Mouse (Mus musculus) forebrain, embryonic 10.5 days (tissue): ENCODE results near the gene Pcdh15. TPM values are rescaled to one million over a fixed set of nuclear protein-coding genes. Genes with fewer than 3 reads are reported as not detected.

ENCODE experiments used
- DNase-seq: peaks from one replicate; pipeline ENCODE4 v3.0.0-alpha.2; 2017; ENCODE audit warnings: low spot score; ENCODE audit errors: extremely low spot score
- H3K27ac ChIP-seq: fragments of 300-500 bp; sonication (generic); 2 replicates; pipeline ENCODE4 v1.5.1; 2016; ENCODE audit warnings: mild to moderate bottlenecking
- H3K27me3 ChIP-seq: fragments of 300-500 bp; sonication (generic); 2 replicates; pipeline ENCODE4 v1.6.1; 2016; ENCODE audit warnings: mild to moderate bottlenecking; ENCODE audit not compliant: poor library complexity, severe bottlenecking
- H3K36me3 ChIP-seq: fragments of 300-500 bp; sonication (generic); replicated peaks from 2 replicates; pipeline ENCODE4 v1.6.1; 2016; ENCODE audit warnings: mild to moderate bottlenecking, moderate library complexity
- H3K4me1 ChIP-seq: fragments of 300-500 bp; sonication (generic); 2 replicates; pipeline ENCODE4 v1.6.1; 2016
- H3K4me3 ChIP-seq: fragments of 300-500 bp; sonication (generic); 2 replicates; pipeline ENCODE4 v1.5.1; 2016; ENCODE audit warnings: mild to moderate bottlenecking, moderate library complexity
- H3K9me3 ChIP-seq: fragments of 300-500 bp; sonication (generic); 2 replicates; pipeline ENCODE4 v1.6.1; 2016; ENCODE audit warnings: mild to moderate bottlenecking, moderate library complexity
- WGBS: fragments of 180-500 bp; shearing (Covaris S2); methylation state at CpG from one replicate; pipeline ENCODE4 v1.1.7; 2016; 5-methylcytosine and 5-hydroxymethylcytosine counted together
- polyA plus RNA-seq: library from polyadenylated mRNA; unstranded; fragments of >200 nt; fragmentation: Nextera tagmentation; extraction: Ambion mirVana; gene quantifications from 2 replicates; pipeline ENCODE4 v1.2.1, GENCODE M21; 2016

The Pcdh15 gene
- polyA plus RNA-seq, 1 experiment from 2014 or later = 0.24 TPM

DNA sequence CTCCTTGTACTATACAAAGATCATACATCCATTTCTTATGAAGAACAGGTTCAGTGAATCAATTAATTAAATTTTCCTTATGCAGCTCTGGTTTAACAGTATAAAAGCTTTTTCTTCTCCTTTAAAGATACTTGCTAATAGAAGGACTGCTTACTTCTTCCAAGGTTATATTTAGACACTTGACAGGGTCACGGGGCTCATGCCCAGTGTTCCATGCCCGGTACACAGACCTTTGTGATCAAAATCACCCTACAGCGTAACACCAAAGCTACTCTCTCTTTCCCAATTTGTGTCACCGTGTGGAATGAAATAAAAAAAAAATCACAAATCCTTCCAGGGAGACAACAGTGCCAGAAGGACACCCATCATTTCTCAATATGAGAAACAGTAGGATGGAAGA is 48.8 kb downstream of the Pcdh15 start:
- no peak overlapping the region for H3K4me3 ChIP-seq
- no peak for DNase-seq
- 78% methylated on average over 4 of the region's 4 CpGs for WGBS

GRCm38 (mm10) chr10:73154544-73154943 is 55.4 kb downstream of the Pcdh15 start:
- no peak for DNase-seq
- WGBS = 86% methylated on average over 5 of the region's 5 CpGs
- H3K4me1 ChIP-seq = no peaks in the 10 kb centered on the region
- H3K36me3 ChIP-seq = no peaks in the 10 kb centered on the region
- H3K9me3 ChIP-seq = no peaks in the 10 kb centered on the region
- H3K27me3 ChIP-seq = no peaks in the 10 kb centered on the region
- H3K27ac ChIP-seq = no peak overlapping the region
- H3K4me3 ChIP-seq = no peak overlapping the region

More for the DNA sequence above, 48.8 kb downstream of the Pcdh15 start:
- Histone ChIP-seq H3K27me3 (no peaks in the 10 kb centered on the region), H3K36me3 (no peaks in the 10 kb centered on the region), H3K9me3 (no peaks in the 10 kb centered on the region), H3K27ac (no peak overlapping the region), H3K4me1 (peaks cover 3% of the 10 kb centered on the region; the same call in 1 of the 2 replicates)

DNA sequence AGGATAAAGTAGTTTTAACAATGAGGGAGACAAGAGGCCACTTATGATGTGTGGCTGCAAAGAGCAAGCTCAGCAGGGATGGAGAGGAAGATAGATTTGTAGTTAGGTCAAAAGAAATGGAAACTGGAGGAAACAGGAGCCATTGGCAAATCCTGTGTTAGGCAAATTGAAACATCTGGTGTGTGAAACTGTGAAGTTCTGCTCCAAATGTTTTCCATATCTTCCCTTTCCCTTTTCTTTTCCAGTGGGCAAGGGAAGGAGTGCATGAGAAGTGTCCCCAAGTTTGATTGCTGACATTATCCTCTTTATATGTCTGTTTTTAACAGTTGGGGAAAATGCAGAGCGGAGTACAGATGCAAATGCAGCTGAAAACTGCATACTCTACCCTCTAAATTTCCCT is 62.6 kb downstream of the Pcdh15 start:
- H3K36me3 ChIP-seq = no peaks in the 10 kb centered on the region
- no peaks in the 10 kb centered on the region for H3K27me3 ChIP-seq
- H3K4me3 ChIP-seq = no peak overlapping the region
- no peaks in the 10 kb centered on the region for H3K4me1 ChIP-seq
- H3K27ac ChIP-seq = no peak overlapping the region
- no peaks in the 10 kb centered on the region for H3K9me3 ChIP-seq
- WGBS = 88% methylated on average over 1 of the region's 1 CpGs
- no peak for DNase-seq

- no peak for DNase-seq
- Histone ChIP-seq H3K9me3 (no peaks in the 10 kb centered on the region), H3K4me3 (no peak overlapping the region), H3K27ac (no peak overlapping the region), H3K4me1 (no peaks in the 10 kb centered on the region), H3K27me3 (no peaks in the 10 kb centered on the region), H3K36me3 (no peaks in the 10 kb centered on the region)
- WGBS = 68% methylated on average over 2 of the region's 2 CpGs
Observed at GRCm38 (mm10) chr10:73216001-73216400, 116.9 kb downstream of the Pcdh15 start.

DNA sequence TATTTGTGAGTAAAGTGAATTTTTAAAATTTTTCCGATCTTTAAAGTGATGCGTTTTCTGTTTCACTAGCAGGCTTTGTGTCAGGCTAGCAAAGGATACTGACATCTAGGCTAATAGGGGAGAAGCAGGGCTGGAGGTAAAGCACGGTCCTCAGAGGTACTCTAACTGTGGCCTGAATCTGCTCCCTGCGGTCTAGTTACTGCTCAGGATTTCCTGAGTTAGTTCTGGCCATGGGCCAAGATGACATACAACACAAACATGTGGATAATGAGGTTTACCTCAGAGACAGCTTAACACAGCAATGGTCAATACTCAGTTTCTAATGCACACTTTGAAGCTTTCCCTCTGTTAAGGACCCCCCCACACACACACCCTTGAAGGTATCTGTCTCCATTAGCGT is 143.2 kb downstream of the Pcdh15 start:
- Histone ChIP-seq H3K4me3 (no peak overlapping the region), H3K4me1 (no peaks in the 10 kb centered on the region), H3K27ac (no peak overlapping the region), H3K36me3 (no peaks in the 10 kb centered on the region), H3K9me3 (no peaks in the 10 kb centered on the region), H3K27me3 (no peaks in the 10 kb centered on the region)
- DNase-seq = no peak
- 94% methylated on average over 5 of the region's 5 CpGs for WGBS

DNA sequence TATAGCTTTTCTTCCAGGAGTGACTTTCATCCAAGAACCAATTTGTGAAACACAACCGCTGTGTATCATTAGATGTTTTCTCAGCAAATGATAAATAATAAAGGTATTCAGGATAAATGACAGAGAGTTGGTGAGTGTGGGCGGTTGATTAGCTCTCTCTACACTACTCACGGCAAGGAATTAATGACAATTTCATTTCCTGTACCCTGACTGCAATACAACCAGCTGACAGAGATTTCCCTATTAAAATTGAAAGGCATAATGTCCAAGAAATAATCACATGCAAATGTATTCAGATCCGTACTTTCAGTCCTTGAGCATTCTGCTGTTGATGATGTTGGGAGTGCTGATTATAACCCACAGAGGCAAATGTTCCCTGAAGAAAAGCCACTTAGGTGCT is 181.3 kb downstream of the Pcdh15 start:
- H3K9me3 ChIP-seq = no peaks in the 10 kb centered on the region
- no peaks in the 10 kb centered on the region for H3K36me3 ChIP-seq
- H3K27ac ChIP-seq = no peak overlapping the region
- H3K4me1 ChIP-seq = no peaks in the 10 kb centered on the region
- WGBS = 93% methylated on average over 4 of the region's 4 CpGs
- no peaks in the 10 kb centered on the region for H3K27me3 ChIP-seq
- H3K4me3 ChIP-seq = no peak overlapping the region
- DNase-seq = no peak

- DNase-seq = no peak
- WGBS = 73% methylated on average over 5 of the region's 5 CpGs
- no peaks in the 10 kb centered on the region for H3K9me3 ChIP-seq
- no peak overlapping the region for H3K4me3 ChIP-seq
- H3K36me3 ChIP-seq = no peaks in the 10 kb centered on the region
- H3K27ac ChIP-seq = no peak overlapping the region
- no peaks in the 10 kb centered on the region for H3K4me1 ChIP-seq
- no peaks in the 10 kb centered on the region for H3K27me3 ChIP-seq
Observed at GRCm38 (mm10) chr10:73296456-73296855, 197.3 kb downstream of the Pcdh15 start.

GRCm38 (mm10) chr10:73301951-73302350 is 202.8 kb downstream of the Pcdh15 start:
- 93% methylated on average over 8 of the region's 8 CpGs for WGBS
- no peaks in the 10 kb centered on the region for H3K4me1 ChIP-seq
- H3K4me3 ChIP-seq = no peak overlapping the region
- H3K27ac ChIP-seq = no peak overlapping the region
- H3K9me3 ChIP-seq = no peaks in the 10 kb centered on the region
- no peak for DNase-seq
- no peaks in the 10 kb centered on the region for H3K27me3 ChIP-seq
- H3K36me3 ChIP-seq = no peaks in the 10 kb centered on the region

- no peak overlapping the region for H3K4me3 ChIP-seq
- H3K4me1 ChIP-seq = no peaks in the 10 kb centered on the region
- H3K9me3 ChIP-seq = no peaks in the 10 kb centered on the region
- 94% methylated on average over 1 of the region's 1 CpGs for WGBS
- no peak overlapping the region for H3K27ac ChIP-seq
- no peaks in the 10 kb centered on the region for H3K27me3 ChIP-seq
- no peaks in the 10 kb centered on the region for H3K36me3 ChIP-seq
- DNase-seq = no peak
Observed at GRCm38 (mm10) chr10:73306677-73307076, 207.5 kb downstream of the Pcdh15 start.

- Histone ChIP-seq H3K9me3 (no peaks in the 10 kb centered on the region), H3K36me3 (no peaks in the 10 kb centered on the region), H3K27me3 (no peaks in the 10 kb centered on the region), H3K4me1 (no peaks in the 10 kb centered on the region), H3K4me3 (no peak overlapping the region), H3K27ac (no peak overlapping the region)
- DNase-seq = no peak
- 92% methylated on average over 7 of the region's 7 CpGs for WGBS
Observed at GRCm38 (mm10) chr10:73326861-73327260, 227.7 kb downstream of the Pcdh15 start.

DNA sequence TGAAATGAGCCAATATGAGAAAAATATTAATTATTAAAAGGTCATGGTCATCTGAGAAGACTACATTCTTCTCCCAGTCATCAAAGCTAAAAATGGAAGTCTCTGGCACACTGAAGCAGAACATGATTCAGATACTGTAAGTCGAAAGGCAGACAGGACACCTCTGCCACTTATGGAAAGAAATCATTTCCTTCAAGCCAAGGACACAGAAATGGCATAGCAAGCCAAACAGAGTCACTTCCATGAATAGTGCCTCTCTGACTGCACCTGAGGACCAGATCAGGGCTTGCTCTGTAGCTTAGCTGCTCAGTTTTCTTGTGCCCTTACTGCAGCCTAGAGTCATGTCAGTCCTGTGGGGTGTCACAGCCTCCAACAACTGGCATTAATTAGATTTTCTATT is 234.3 kb downstream of the Pcdh15 start:
- no peaks in the 10 kb centered on the region for H3K4me1 ChIP-seq
- WGBS = 81% methylated on average over 1 of the region's 1 CpGs
- H3K9me3 ChIP-seq = no peaks in the 10 kb centered on the region
- no peaks in the 10 kb centered on the region for H3K27me3 ChIP-seq
- DNase-seq = no peak
- no peak overlapping the region for H3K27ac ChIP-seq
- H3K36me3 ChIP-seq = no peaks in the 10 kb centered on the region
- no peak overlapping the region for H3K4me3 ChIP-seq

DNA sequence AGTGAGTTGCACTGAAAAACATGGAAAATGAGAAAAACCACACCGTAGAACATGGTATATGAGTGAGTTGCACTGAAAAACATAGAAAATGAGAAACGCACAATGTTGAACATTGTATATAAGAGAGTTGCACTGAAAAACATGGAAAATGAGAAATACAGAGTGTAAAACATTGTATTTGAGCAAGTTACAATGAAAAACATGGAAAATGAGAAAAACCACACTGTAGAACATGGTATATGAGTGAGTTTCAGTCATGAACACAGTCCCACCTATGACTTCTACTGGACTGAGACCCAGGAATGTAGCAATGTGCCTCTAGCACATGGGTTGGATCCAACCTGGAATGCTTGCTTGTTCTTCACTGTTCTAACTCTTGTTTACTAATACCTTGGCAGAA is 279.9 kb downstream of the Pcdh15 start:
- Histone ChIP-seq H3K36me3 (no peaks in the 10 kb centered on the region), H3K9me3 (no peaks in the 10 kb centered on the region), H3K4me3 (no peak overlapping the region), H3K4me1 (no peaks in the 10 kb centered on the region), H3K27ac (no peak overlapping the region), H3K27me3 (no peaks in the 10 kb centered on the region)
- 72% methylated on average over 2 of the region's 2 CpGs for WGBS
- no peak for DNase-seq

DNA sequence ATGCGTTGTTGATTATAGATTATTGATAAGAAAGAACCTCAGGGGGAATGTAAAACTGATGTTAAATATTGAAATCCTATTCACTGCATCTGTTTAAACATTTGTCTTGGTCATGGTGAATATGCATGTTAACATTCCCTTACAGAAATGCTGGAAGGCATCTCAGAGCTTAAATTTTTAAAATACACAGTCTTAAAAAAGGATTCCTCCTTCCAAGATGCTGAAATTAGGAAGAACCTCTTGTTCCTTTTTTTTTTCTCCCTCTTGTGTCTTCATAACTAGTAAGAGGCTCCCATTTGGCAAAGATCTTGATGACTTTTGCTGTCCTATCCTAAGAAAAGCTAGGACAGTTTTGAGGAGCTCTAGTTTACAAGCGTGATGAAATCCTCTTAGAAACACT is 284.9 kb downstream of the Pcdh15 start:
- Histone ChIP-seq H3K4me3 (no peak overlapping the region), H3K27me3 (no peaks in the 10 kb centered on the region), H3K9me3 (no peaks in the 10 kb centered on the region), H3K27ac (no peak overlapping the region), H3K4me1 (no peaks in the 10 kb centered on the region), H3K36me3 (no peaks in the 10 kb centered on the region)
- no peak for DNase-seq
- 91% methylated on average over 2 of the region's 2 CpGs for WGBS

GRCm38 (mm10) chr10:73400426-73400825 is 301.3 kb downstream of the Pcdh15 start:
- no peak for DNase-seq
- H3K4me1 ChIP-seq = no peaks in the 10 kb centered on the region
- H3K27me3 ChIP-seq = no peaks in the 10 kb centered on the region
- WGBS = 75% methylated on average over 1 of the region's 1 CpGs
- H3K4me3 ChIP-seq = no peak overlapping the region
- H3K36me3 ChIP-seq = no peaks in the 10 kb centered on the region
- no peak overlapping the region for H3K27ac ChIP-seq
- no peaks in the 10 kb centered on the region for H3K9me3 ChIP-seq
